Mouse (Mus musculus): ENCODE measurements around the gene Eif3j1. TPM values are rescaled to one million over a fixed set of nuclear protein-coding genes. Genes with fewer than 3 reads are reported as not detected.
"Not testable (repeated sequence)": the region's sequence is repeated elsewhere in the genome, so short reads cannot be mapped to it uniquely, and the experiment has no call there.

Eif3j1 gene
- 10 to 100 TPM; 22.7 to 23.8 TPM for total RNA-seq (2021)

DNA sequence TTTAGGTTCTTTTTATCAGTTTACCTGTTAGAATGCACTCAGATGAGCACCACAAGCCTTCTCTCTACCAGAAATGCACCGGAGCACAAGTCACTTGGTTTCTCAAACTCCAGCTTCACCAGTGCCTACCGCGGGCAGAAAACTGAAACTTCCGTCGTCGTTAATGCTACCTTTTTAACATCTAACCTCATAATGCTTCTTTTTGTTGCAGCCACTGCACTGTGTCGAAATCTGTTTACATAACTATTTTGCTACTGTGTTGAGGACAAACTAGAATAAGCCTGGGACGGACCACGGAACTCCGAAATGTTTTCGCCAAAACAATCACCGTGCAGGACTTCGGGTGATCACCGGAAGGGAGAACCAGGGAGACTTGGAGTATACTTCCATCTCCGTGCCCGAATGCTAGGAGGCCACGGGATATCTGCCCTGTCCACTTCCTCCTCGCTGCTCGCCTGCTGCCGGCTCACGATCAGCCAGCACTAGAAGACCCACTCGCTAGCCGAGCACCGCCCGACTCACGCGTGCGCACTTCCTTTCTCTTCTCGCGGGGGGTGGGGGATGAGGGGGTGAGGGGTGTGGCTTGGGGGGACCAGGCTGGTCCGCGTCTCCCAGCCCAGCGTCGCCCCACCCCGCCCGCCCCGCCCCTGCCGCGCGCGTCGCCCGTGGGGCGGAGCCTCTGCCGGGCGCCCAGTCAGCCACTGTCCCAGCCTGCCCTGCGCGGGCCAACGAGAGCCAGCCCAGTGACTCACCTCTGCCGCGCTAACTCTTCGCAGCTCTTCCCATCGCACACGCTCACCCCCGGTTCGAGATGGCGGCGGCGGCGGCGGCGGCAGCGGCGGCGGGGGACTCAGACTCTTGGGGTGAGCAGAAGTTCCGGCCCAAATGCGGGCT lies at the start of gene Eif3j1:
Eif3j1 (plus strand) TSS at position 685 of the 894 bp plus-strand sequence.
- DNase-seq = peak; percentile 86 to 91
- intact Hi-C loops (cut with DNase I) = loop anchor here (1.0 kb wide), 1 partner anchor 72 kb away; the partner anchor contains the start of genes Ctdspl2 and Mageb3

DNA sequence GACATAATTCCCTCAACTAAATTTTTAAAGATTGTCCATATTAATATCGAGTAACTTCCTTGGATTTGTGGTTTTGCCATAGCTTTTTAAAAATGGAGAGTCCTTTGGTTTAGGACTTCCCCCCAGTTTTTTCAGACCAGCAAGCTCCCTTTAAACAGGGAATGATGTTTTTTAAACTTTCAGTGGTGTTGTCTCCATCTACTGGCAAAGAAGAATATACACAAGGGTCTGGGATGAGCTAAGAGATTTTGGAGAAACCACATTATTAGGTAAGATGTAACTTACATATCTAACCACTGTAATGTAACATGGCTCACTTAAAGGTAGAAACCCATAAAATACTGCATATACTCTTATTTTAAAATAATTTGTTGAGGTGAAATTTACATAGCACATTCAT lies 32.6 kb upstream of the Eif3j1 start:
- intact Hi-C loops (cut with DNase I) = no loop called here
- no peak for DNase-seq

DNA sequence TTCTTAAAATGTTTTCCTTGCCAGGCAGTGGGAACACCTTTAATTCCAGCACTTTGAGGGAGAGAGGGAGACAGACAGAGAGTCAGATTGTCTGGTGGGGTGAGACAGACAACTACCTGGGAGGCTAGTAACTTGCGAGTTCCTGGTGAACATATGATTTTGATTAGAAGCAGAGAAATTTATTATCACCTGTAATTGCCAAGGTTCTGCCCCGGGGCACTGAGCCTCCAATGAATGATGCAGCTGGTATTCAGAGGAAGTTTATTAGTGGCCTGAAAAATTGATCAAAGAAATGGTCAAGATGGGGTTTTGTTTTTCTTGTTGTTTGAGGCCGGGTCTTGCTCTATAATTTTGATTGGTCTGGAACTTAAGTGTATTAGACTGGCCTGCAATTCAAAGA lies 19.5 kb upstream of the Eif3j1 start:
- intact Hi-C loops (cut with DNase I) = no loop called here
- DNase-seq = no peak

DNA sequence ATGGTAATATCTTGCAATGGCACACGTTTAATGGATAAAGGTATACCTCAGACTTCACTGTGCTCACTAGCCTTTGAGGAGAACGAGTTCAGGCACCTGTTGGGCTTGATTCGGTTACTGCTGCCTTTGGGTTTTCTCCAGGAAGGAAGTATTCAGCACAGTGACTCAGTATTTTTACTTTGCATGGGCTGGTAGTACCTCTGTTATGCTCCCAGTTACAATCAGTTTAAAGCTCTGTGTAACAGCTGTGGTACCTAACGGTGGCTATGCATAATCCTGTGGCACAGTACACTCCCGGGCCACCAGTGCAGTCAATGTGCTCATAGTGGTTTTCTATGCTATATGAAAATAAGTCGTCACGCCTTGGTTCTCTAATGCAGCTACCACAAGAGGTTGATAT lies 16.9 kb upstream of the Eif3j1 start:
- intact Hi-C loops (cut with DNase I) = no loop called here
- DNase-seq = no peak

DNA sequence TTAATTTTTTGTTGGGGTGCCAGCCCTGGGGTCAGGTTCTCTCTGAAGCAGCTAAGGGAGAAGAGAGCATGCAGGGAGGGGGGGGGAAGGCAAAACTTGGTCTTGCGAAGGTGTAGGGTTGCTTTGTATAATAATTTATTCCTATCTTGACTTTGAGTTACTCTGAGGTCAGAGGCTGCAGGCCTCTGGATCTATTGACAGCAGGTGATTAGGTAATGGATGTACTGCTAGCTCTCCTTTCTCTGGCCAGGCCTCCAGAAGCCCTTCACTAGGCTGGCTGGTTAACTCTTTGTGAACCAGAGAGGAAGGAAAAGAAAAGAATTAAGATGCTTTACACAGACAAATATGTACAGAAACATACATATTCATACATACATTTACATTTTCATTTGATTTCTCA lies 9.6 kb upstream of the Eif3j1 start:
- intact Hi-C loops (cut with DNase I) = no loop called here
- DNase-seq = no peak

DNA sequence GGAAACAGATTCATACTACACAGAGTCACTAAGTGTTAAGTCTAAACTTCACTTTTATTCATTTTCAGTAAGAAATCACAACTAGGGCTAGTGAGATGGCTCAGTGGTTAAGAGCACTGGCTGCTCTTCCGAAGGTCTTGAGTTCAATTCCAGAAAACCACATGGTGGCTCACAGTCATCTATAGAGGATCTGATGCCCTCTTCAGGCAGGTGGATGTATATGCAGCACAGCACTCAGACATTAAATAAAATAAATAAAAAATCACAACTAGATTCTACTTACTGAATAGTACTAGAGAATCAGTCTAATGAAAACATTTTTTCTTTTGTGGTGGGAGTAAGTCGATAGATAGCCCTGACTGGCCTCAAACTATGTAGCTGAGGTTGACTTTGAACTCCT lies 6.1 kb upstream of the Eif3j1 start:
- intact Hi-C loops (cut with DNase I) = no loop called here
- no peak for DNase-seq

DNA sequence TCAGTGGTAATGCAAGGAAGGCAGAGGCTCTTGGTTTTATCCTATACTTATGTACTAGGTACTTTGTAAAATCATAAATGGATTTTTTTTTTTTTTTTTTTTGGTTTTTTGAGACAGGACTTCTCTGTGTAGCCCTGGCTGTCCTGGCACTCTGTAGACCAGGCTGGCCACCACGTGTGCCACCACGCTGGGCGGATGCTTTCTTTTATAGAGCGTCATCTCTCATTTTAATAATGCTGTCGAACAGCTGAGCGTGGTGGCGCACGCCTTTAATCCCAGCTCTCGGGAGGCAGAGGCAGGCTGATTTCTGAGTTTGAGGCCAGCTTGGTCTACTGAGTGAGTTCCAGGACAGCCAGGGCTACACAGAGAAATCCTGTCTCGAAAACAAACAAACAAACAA lies 1.3 kb upstream of the Eif3j1 start:
- intact Hi-C loops (cut with DNase I); DNase-seq: not testable (repeated sequence)

DNA sequence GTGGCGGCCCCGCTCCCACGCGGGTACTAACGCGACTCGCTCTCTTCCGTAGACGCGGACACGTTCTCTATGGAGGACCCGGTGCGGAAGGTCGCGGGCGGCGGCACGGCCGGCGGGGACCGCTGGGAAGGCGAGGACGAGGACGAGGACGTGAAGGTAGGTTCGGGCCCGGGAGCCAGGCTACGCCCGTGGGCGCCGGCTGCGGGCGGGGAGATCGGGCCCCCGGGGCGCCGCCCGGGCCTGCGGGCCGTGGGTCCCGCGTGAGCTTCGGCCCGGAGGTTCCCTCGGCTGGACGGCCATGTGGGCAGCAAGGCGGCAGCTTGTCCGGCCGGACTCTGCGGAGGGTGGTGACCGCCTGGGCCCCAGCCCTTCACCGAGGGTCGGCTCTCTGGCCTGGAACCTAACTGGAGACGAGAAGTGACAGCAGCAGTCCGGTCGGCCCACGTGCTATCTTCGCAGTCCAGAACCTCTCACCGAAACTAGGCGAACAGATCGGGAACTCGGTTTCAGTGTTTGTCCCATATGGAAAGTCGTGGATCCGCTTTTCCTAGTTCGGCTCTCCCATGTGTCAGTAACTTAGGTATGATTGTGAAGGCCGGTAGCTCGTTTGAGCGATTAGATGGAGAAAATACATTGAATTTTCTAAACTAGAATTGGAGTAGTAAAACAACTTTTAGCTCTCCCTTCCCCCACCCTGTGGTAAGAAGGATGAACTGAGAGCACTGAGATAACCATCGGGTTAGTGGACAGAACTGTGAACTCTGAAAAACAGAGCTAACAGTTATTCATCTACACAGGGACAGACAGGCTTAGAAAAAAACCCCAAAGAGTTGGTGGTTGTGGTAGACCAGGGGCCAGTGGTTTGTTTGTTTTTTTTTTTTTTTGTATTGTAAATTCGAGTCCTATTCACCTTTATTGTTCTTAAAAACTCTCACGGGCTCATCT lies 682 bp downstream of the Eif3j1 start:
- intact Hi-C loops (cut with DNase I) = loop anchor here (1.0 kb wide), 1 partner anchor 73 kb away; the partner anchor contains the start of genes Ctdspl2 and Mageb3
- peak in 1 of 2 experiments; percentile 50 for DNase-seq

DNA sequence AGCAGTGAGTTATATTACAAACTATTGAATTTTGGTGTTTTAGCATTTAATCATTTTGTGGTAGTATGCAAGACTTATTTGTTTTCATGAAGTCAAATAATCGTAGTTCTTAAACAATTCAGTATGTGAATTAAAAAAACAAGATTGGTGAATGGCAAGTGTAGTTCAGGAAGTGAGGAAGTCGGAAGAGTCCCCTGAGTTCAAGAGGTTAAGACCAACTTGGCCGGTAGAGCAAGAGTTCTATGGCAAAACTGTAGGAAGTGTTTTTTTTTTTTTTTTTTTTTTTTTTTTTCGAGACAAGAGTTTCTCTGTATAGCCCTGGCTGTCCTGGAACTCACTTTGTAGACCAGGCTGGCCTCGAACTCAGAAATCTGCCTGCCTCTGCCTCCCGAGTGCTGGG lies 3.6 kb downstream of the Eif3j1 start:
- intact Hi-C loops (cut with DNase I) = no loop called here

DNA sequence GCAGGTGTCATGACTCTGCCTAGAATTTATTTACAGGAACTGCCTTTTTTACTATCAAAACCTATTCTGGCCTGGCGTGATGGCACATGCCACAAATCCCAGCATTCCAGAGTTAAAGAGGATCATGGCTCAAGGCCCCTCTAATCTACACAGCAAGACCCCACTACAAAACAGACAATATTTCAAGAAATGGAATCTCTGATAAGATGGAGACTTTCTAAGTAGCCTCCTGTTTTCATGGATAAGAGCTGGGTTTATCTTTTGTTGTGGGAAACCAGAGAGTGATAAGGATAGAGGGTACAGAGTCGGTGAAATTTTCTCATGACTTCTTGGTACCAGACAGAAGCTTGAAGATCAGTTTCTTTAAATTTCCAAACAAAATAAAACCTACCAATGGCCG lies 7.7 kb downstream of the Eif3j1 start:
- intact Hi-C loops (cut with DNase I) = no loop called here
- DNase-seq = no peak

More for the DNA sequence above, 3.6 kb downstream of the Eif3j1 start:
- DNase-seq = no peak

DNA sequence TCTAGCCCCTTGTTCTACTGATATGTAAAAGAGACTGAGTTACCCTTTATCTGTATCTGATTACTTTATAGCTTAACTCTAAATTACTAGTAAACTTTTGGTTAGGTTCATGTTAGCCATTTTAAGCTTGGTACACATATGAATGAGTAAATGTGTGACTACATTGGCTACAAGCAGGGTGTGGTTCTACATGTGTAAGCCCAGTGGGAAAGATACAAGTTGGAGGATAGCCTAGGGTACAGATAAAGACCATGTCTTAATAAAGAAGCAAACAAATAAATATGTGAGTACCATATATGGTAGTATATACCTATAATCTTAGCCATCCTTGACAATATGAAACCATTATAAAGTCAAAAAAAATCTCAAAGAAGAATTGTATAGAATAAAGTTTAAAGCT lies 15.6 kb downstream of the Eif3j1 start:
- intact Hi-C loops (cut with DNase I) = no loop called here
- DNase-seq = no peak

DNA sequence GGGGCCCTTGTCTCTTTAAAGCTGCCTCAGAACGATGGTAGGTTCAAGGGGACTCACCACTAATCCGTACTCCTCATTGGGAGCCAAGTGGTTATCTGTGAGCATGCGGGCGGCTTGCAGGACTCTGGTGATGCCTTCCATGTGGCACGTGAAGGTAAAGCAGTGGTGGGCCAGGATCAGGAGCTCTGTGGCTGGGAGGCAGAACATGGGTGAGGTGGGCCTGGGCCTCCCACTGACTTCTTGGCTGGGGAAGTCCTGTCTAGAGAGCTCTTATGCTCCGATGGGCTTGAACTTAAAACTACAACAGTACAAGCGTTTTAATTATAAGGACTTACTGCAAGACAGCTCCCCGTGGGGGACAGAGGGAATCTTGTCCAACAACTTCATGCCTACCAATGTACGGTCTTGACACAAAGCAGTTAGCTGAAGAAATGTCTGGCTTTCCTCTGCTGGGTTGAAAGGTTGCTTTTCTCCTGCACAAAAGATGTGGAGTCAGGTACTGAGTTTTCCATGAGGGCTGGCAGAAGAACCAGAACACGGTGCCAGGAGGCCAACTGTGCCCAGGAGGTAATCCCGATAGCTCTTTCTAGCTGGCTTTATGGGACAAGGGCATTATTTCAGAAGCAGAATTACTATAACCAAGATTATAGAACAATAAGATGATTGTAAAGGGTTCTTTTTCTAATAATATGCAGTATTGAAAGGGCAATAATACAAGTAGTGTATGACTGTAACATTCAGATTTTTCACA lies 31.2 kb downstream of the Eif3j1 start:
- DNase-seq = no peak
- intact Hi-C loops (cut with DNase I) = no loop called here

DNA sequence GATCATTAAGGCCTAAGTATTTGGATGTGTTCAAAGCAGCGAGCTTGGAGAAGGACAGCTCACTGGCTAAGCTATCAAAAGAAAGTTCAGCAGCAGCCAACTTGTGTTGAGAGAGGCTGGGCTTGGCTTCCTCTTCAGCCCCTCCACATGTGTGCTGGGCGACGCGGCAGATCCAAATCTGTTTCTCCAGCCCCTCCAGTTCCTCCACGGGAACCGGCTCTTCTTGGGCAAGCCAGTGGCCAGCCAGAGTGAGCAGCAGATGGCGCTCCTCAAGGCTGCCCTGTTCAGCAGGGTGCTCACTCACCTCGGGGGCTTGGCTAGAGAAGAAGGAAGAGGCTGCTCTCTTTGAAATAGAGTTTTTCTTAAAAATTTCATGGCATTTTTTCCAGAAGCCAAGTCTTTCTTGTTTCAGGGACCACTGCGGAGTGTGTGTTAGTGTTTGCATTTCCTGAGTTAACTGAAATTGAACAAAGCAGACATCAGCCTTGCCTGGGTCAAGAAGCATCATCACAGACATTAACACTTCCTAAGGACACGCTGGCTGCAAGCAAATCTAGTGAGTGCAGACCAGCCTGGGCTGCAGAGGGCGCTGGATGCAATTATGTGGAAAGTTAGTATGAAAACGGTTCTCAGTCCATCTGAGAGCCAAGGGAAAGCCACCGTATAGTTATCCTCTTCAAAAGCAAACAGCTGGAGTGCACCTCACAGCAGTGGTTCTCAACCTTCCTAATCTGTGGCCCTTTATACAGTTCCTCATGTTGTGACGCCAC lies 37.0 kb downstream of the Eif3j1 start:
- peak in 1 of 2 experiments; percentile 20 for DNase-seq

DNA sequence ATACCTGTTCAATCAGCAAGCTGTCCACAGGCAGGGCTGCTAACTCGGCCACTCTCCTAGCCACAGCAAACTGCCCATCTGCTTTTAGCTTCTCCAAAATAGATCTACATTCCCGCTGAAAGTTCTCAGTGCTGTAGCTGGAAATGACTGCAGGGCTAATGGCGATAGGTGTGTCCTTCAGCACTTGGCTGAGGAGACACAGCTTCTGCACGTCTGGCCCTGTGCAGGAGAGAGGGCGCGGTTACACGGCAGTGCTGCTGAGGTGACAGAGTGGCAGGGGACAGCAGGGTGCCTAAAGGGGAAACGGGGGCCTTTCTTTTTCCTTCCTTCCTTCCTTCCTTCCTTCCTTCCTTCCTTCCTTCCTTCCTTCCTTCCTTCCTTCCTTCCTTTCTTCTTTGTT lies 37.9 kb downstream of the Eif3j1 start:
- DNase-seq = no peak
- intact Hi-C loops (cut with DNase I) = no loop called here

More for the DNA sequence above, 37.0 kb downstream of the Eif3j1 start:
- intact Hi-C loops (cut with DNase I) = no loop called here

DNA sequence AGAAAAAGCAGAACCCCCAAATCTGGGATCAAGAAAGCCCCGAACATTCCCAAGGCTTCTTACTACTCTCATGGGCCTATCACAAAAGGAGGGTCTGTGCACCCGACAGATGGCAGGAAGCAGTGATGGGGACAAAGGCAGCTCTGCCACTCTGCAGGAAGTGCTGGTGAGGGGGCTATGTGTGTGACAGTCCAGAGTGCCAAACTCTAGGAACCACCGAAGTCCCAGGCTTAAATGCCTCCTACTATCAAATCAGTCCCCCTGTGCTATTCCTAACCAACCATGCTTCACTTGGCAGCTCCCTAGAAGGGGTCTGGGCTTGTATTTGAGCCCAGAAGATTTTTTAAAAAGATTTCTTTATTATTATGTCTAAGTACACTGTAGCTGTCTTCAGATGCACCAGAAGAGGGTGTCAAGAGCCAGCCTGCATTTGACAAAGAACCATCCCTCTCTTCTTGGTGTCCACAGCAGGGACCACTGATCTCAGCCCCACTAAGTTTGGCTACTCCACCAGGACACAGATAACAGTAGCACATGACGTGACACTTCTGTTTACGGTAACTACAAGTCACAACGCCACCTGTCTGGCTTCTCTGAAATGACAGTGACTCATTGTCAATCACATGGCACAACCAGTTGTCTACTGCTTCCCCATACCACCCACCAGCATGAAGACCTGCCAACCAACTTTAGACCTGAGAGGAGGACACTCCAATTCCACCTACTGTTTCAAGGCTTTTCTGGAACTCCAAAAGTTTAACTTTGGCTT lies 41.0 kb downstream of the Eif3j1 start:
- intact Hi-C loops (cut with DNase I) = loop anchor here (2.0 kb wide), 1 partner anchor 175 kb away; no protein-coding TSS in a partner anchor
- no peak for DNase-seq

DNA sequence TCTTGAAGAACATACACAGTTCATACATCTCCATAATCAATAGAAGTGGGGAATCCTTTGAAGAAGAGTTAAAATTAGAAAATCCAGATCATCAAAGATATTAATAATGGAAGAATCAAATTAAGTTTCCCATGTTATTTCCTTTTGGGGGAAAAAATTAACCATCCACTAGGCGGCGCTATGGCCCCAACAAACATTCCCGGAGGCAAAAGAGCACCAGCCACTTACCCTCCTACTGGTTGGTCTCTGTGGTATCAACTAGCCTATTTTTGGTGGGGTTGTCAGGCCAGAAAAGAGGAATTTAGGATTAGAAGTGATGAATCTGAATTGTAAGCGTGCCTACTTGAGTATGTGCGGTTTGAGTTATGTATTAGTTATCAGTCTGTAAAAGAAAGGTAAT lies 41.6 kb downstream of the Eif3j1 start:
- intact Hi-C loops (cut with DNase I) = loop anchor here (1.0 to 5.0 kb wide), 3 partner anchors 90 to 232 kb away; partner anchors contain the start of gene Trim69
- peak; percentile 61 to 71 for DNase-seq

DNA sequence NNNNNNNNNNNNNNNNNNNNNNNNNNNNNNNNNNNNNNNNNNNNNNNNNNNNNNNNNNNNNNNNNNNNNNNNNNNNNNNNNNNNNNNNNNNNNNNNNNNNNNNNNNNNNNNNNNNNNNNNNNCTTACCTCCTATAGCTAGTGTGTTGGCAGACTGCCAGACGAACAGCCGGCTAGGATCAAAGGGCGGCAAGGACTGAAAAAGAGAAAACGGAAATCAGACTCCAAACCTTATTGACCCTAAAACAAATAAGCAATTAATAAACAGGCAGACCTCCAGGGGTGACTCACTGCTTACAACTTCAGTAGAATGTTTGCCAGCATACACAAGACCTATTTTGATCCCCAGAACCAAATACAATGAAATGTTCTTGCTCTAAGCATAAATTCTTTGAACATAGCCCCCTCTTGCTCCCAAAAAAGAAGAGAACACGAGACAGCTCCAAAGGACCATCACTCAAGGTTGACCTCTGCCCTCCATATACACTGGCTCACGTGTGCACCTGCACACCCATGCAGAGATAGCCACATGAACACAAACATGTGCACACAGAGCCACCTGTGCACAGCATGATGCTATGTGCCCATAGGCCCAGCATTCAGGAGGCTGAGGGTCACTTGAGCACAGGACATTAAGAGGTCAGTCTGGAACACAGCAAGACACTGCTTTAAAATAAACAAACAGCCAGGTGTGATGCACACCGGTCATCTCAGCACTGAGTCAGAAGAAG lies 53.5 kb downstream of the Eif3j1 start:
- intact Hi-C loops (cut with DNase I) = no loop called here
- DNase-seq = no peak

DNA sequence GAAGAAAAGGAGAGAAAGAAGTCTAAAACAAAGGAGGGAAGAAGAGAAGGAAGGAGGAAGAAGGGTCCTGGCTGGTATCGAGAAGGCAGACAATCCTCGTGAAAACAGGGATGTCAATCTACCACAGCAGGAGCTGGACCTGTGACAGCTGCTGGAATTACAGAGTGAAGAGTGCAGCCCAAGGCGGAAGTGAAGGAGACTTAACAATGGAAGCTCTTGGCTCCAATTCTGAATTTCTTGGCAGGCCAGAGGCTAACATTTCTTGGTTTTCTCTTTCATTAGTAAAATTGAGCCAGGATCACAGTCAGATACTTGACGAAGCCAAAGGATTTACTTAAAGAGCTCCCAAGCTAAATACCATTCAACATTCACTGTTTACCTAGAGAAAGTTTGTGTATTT lies 58.1 kb downstream of the Eif3j1 start:
- intact Hi-C loops (cut with DNase I) = no loop called here
- peak in 1 of 2 experiments; percentile 18 for DNase-seq

All from heart, postnatal 36 days (tissue).